Mouse (Mus musculus) heart, adult 2 months (tissue): ENCODE results near the gene Zfp511. TPM values are rescaled to one million over a fixed set of nuclear protein-coding genes. Genes with fewer than 3 reads are reported as not detected.

ENCODE experiments used
- DNase-seq, 2 experiments: peaks; one replicate each; pipeline ENCODE4 v3.0.0; 2021
- H3K27ac ChIP-seq: fragments of 200-600 bp; 2 replicates; pipeline ENCODE4 v1.8.1; 2022
- H3K27me3 ChIP-seq: fragments of 200-500 bp; 2 replicates; pipeline ENCODE4 v1.6.1; 2012; ENCODE audit warnings: mild to moderate bottlenecking, low read length, inconsistent platforms, mixed read lengths; ENCODE audit not compliant: control insufficient read depth, insufficient read depth
- H3K36me3 ChIP-seq: fragments of 200-500 bp; 2 replicates; pipeline ENCODE4 v1.6.1; 2012; ENCODE audit warnings: low read length, inconsistent platforms; ENCODE audit not compliant: control insufficient read depth, insufficient read depth
- H3K4me1 ChIP-seq: fragments of 200-500 bp; 2 replicates; pipeline ENCODE4 v1.6.1; 2011; ENCODE audit warnings: low read length; ENCODE audit not compliant: control insufficient read depth, insufficient read depth
- H3K4me3 ChIP-seq: fragments of 200-600 bp; 2 replicates; pipeline ENCODE4 v1.8.1; 2022
- H3K79me2 ChIP-seq: fragments of 200-500 bp; replicated peaks from 2 replicates; pipeline ENCODE4 v1.6.1; 2012; ENCODE audit warnings: mild to moderate bottlenecking, inconsistent platforms, low read length, moderate library complexity, mixed read lengths; ENCODE audit not compliant: control insufficient read depth, insufficient read depth
- H3K9ac ChIP-seq: fragments of 200-500 bp; 2 replicates; pipeline ENCODE4 v1.6.1; 2012; ENCODE audit warnings: low read depth, mild to moderate bottlenecking, control low read depth, inconsistent platforms, low read length, mixed read lengths
- CTCF ChIP-seq: fragments of 200-600 bp; IDR thresholded peaks from 2 replicates; pipeline ENCODE4 v1.8.1; 2022; ENCODE audit warnings: antibody characterized with exemption, mild to moderate bottlenecking, moderate library complexity
- EP300 ChIP-seq: fragments of 200-500 bp; IDR thresholded peaks from 2 replicates; pipeline ENCODE4 v1.6.1; 2011; ENCODE audit warnings: low read depth, low read length, control low read depth; ENCODE audit not compliant: insufficient read depth
- POLR2A ChIP-seq: fragments of 200-500 bp; IDR thresholded peaks from 2 replicates; pipeline ENCODE4 v1.6.1; 2011; ENCODE audit warnings: mild to moderate bottlenecking, low read depth, low read length, control low read depth; ENCODE audit not compliant: insufficient read depth
- WGBS: fragments of 180-500 bp; shearing (Covaris S2); methylation state at CpG from one replicate; pipeline ENCODE4 v1.1.7; 2018; 5-methylcytosine and 5-hydroxymethylcytosine counted together
- intact Hi-C: fragments of 180-260 bp; cut with DNase I; formaldehyde crosslinking; loops from one replicate; pipeline ENCODE4 v1.15.1; 2025
- polyA plus RNA-seq: library from polyadenylated mRNA; depleted of rRNA; stranded (reverse); fragments of >200 nt; gene quantifications from 2 replicates; pipeline ENCODE4 v1.2.3, GENCODE M21; 2012
- total RNA-seq, 2 experiments: library from RNA; stranded (reverse); gene quantifications; 2 replicates each; pipeline ENCODE4 v1.2.3; 2021

The Zfp511 gene
- total and polyA plus RNA-seq, 3 experiments, result 8.5 to 21.2 (median 11.1) TPM

GRCm38 (mm10) chr7:139994202-139994601 is 42.0 kb upstream of the Zfp511 start:
- H3K27me3 ChIP-seq, result no peaks in the 10 kb centered on the region
- WGBS, result 74% methylated on average over 4 of the region's 4 CpGs
- no peaks in the 10 kb centered on the region for H3K79me2 ChIP-seq
- no peak overlapping the region for H3K27ac ChIP-seq
- no peak overlapping the region for H3K4me3 ChIP-seq
- no peak for DNase-seq
- H3K36me3 ChIP-seq, result no peaks in the 10 kb centered on the region
- no peaks in the 10 kb centered on the region for H3K4me1 ChIP-seq
- H3K9ac ChIP-seq, result no peak overlapping the region
- intact Hi-C loops, result loop anchor here (1.0 to 5.0 kb wide), 2 partner anchors 25 to 1022 kb away; no protein-coding TSS in a partner anchor
- TF ChIP-seq EP300 (no peak), POLR2A (no peak), CTCF (no peak)

GRCm38 (mm10) chr7:139994676-139995075 is 41.5 kb upstream of the Zfp511 start:
- DNase-seq, result peak in 1 of 2 experiments; percentile 44
- H3K36me3 ChIP-seq, result no peaks in the 10 kb centered on the region
- H3K9ac ChIP-seq, result no peak overlapping the region
- H3K27me3 ChIP-seq, result no peaks in the 10 kb centered on the region
- no peak overlapping the region for H3K27ac ChIP-seq
- no peaks in the 10 kb centered on the region for H3K79me2 ChIP-seq
- H3K4me3 ChIP-seq, result no peak overlapping the region
- intact Hi-C loops, result loop anchor here (1.0 to 5.0 kb wide), 3 partner anchors 25 to 1022 kb away; no protein-coding TSS in a partner anchor
- WGBS, result 31% methylated on average over 3 of the region's 3 CpGs
- no peaks in the 10 kb centered on the region for H3K4me1 ChIP-seq
- TF ChIP-seq EP300 (no peak), CTCF (peak; percentile 91)

GRCm38 (mm10) chr7:139998691-139999350 is 37.4 kb upstream of the Zfp511 start:
- 92% methylated on average over 13 of the region's 13 CpGs for WGBS
- DNase-seq, result no peak
- intact Hi-C loops, result no loop called here
- no peaks in the 10 kb centered on the region for H3K4me1 ChIP-seq
- no peak overlapping the region for H3K9ac ChIP-seq
- TF ChIP-seq POLR2A, result no peak
- TF ChIP-seq EP300, result no peak
- no peak for TF ChIP-seq CTCF
- H3K79me2 ChIP-seq, result no peaks in the 10 kb centered on the region
- no peaks in the 10 kb centered on the region for H3K36me3 ChIP-seq
- no peak overlapping the region for H3K4me3 ChIP-seq
- H3K27me3 ChIP-seq, result no peaks in the 10 kb centered on the region
- no peak overlapping the region for H3K27ac ChIP-seq

- Histone ChIP-seq H3K9ac (no peak overlapping the region), H3K27me3 (no peaks in the 10 kb centered on the region), H3K79me2 (no peaks in the 10 kb centered on the region), H3K4me3 (no peak overlapping the region), H3K27ac (no peak overlapping the region), H3K4me1 (no peaks in the 10 kb centered on the region), H3K36me3 (no peaks in the 10 kb centered on the region)
- DNase-seq, result no peak
- TF ChIP-seq CTCF, result no peak
- TF ChIP-seq POLR2A, result no peak
- no peak for TF ChIP-seq EP300
- 85% methylated on average over 12 of the region's 12 CpGs for WGBS
- intact Hi-C loops, result no loop called here
Measured at GRCm38 (mm10) chr7:140001086-140001740, 35.0 kb upstream of the Zfp511 start.

GRCm38 (mm10) chr7:140004666-140005065 is 31.5 kb upstream of the Zfp511 start:
- no peaks in the 10 kb centered on the region for H3K79me2 ChIP-seq
- DNase-seq, result no peak
- no peak overlapping the region for H3K9ac ChIP-seq
- H3K27ac ChIP-seq, result no peak overlapping the region
- H3K4me1 ChIP-seq, result no peaks in the 10 kb centered on the region
- H3K36me3 ChIP-seq, result no peaks in the 10 kb centered on the region
- H3K4me3 ChIP-seq, result no peak overlapping the region
- WGBS, result 93% methylated on average over 8 of the region's 8 CpGs
- TF ChIP-seq CTCF (no peak), POLR2A (no peak), EP300 (no peak)
- no peaks in the 10 kb centered on the region for H3K27me3 ChIP-seq
- intact Hi-C loops, result no loop called here

- WGBS, result 95% methylated on average over 9 of the region's 9 CpGs
- intact Hi-C loops, result no loop called here
- Histone ChIP-seq H3K79me2 (no peaks in the 10 kb centered on the region), H3K4me1 (no peaks in the 10 kb centered on the region), H3K36me3 (no peaks in the 10 kb centered on the region), H3K27me3 (no peaks in the 10 kb centered on the region), H3K27ac (no peak overlapping the region), H3K4me3 (no peak overlapping the region), H3K9ac (no peak overlapping the region)
- DNase-seq, result peak in 1 of 2 experiments; percentile 7
- TF ChIP-seq EP300 (no peak), POLR2A (no peak), CTCF (no peak)
Measured at GRCm38 (mm10) chr7:140006861-140007611, 29.2 kb upstream of the Zfp511 start.
